Mouse (Mus musculus) forebrain, embryonic 10.5 days (tissue): ENCODE results near the gene Traf1. TPM values are rescaled to one million over a fixed set of nuclear protein-coding genes. Genes with fewer than 3 reads are reported as not detected.

ENCODE experiments used
- DNase-seq: peaks from one replicate; pipeline ENCODE4 v3.0.0-alpha.2; 2017; ENCODE audit warnings: low spot score; ENCODE audit errors: extremely low spot score
- H3K27ac ChIP-seq: fragments of 300-500 bp; sonication (generic); 2 replicates; pipeline ENCODE4 v1.5.1; 2016; ENCODE audit warnings: mild to moderate bottlenecking
- H3K27me3 ChIP-seq: fragments of 300-500 bp; sonication (generic); 2 replicates; pipeline ENCODE4 v1.6.1; 2016; ENCODE audit warnings: mild to moderate bottlenecking; ENCODE audit not compliant: poor library complexity, severe bottlenecking
- H3K36me3 ChIP-seq: fragments of 300-500 bp; sonication (generic); replicated peaks from 2 replicates; pipeline ENCODE4 v1.6.1; 2016; ENCODE audit warnings: mild to moderate bottlenecking, moderate library complexity
- H3K4me1 ChIP-seq: fragments of 300-500 bp; sonication (generic); 2 replicates; pipeline ENCODE4 v1.6.1; 2016
- H3K4me3 ChIP-seq: fragments of 300-500 bp; sonication (generic); 2 replicates; pipeline ENCODE4 v1.5.1; 2016; ENCODE audit warnings: mild to moderate bottlenecking, moderate library complexity
- H3K9me3 ChIP-seq: fragments of 300-500 bp; sonication (generic); 2 replicates; pipeline ENCODE4 v1.6.1; 2016; ENCODE audit warnings: mild to moderate bottlenecking, moderate library complexity
- WGBS: fragments of 180-500 bp; shearing (Covaris S2); methylation state at CpG from one replicate; pipeline ENCODE4 v1.1.7; 2016; 5-methylcytosine and 5-hydroxymethylcytosine counted together
- polyA plus RNA-seq: library from polyadenylated mRNA; unstranded; fragments of >200 nt; fragmentation: Nextera tagmentation; extraction: Ambion mirVana; gene quantifications from 2 replicates; pipeline ENCODE4 v1.2.1, GENCODE M21; 2016

The Traf1 gene
- polyA plus RNA-seq, 1 experiment from 2014 or later: 0.31 TPM

DNA sequence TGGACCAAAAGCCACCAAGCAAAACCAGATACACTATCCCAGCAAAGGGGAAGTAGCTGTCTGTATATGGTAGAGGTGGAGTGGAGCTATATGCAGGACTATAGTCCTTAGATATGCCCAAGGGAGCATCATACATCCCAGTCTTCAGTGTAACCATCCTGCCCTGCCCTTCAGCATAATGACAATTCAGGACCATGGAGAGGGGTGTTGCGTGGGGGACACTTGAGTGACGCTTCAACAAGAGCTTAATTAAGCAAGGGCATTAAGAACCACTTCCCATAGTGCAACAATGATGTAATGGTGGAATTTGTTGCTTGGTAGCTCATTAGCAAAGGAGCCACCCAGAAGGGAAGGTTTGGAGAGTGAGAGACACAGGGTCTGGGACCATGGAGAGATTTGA, 12.9 kb downstream of the Traf1 start:
- Histone ChIP-seq H3K9me3 (no peaks in the 10 kb centered on the region), H3K27ac (no peak overlapping the region), H3K36me3 (no peaks in the 10 kb centered on the region), H3K4me3 (no peak overlapping the region), H3K27me3 (no peaks in the 10 kb centered on the region), H3K4me1 (peaks cover 16% of the 10 kb centered on the region)
- DNase-seq: no peak
- 36% methylated on average over 2 of the region's 2 CpGs for WGBS

GRCm38 (mm10) chr2:34946046-34946445, 15.5 kb downstream of the Traf1 start:
- no peak overlapping the region for H3K4me3 ChIP-seq
- DNase-seq: no peak

DNA sequence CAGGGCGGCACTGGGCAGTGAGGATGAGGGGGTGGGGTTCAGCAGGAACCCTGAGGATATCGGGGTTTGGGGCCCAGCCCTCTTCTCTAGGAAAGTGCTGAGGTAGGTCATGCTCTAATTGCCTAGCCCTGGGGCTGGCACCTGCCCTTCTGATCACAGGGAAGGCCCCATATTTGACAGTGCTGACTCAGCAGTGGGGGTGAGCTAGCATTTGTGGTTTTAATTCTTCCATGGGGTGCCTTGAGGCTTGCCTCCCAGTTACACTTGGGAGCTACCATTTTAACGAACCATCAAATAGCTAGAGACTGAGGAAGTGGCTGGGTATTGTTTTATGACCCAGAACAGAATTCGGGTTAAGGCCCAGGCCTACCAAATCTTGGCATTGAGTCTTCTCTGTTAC, 16.0 kb downstream of the Traf1 start:
- DNase-seq: no peak
- H3K4me1 ChIP-seq: peaks cover 16% of the 10 kb centered on the region
- H3K27ac ChIP-seq: no peak overlapping the region
- no peaks in the 10 kb centered on the region for H3K36me3 ChIP-seq
- H3K9me3 ChIP-seq: no peaks in the 10 kb centered on the region
- no peaks in the 10 kb centered on the region for H3K27me3 ChIP-seq
- 80% methylated on average over 4 of the region's 4 CpGs for WGBS
- no peak overlapping the region for H3K4me3 ChIP-seq

More at GRCm38 (mm10) chr2:34946046-34946445, 15.5 kb downstream of the Traf1 start:
- Histone ChIP-seq H3K9me3 (no peaks in the 10 kb centered on the region), H3K27ac (no peak overlapping the region), H3K4me1 (peaks cover 16% of the 10 kb centered on the region), H3K36me3 (no peaks in the 10 kb centered on the region), H3K27me3 (no peaks in the 10 kb centered on the region)
- 61% methylated on average over 4 of the region's 4 CpGs for WGBS

DNA sequence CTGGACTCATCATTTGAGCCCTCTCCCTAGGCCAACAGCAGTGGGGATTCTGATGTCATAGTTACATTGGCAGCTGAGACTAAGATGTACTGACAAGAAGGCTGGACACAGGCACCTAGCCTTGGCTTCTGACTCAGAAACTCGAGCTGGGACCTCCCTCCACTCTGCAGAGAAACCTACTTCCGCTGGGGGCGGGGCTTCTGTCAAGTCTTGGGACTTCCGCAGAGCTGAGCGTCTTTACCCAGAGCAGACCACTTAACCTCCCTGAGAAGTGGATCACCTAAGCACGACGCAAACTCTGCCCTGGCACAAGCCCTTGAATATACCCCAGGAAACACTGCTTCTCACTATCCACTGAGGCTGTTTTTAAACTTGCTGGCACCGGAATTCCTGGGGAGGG, 16.8 kb downstream of the Traf1 start:
- Histone ChIP-seq H3K9me3 (no peaks in the 10 kb centered on the region), H3K27ac (no peak overlapping the region; the same call in 1 of the 2 replicates), H3K27me3 (no peaks in the 10 kb centered on the region), H3K4me3 (no peak overlapping the region), H3K36me3 (no peaks in the 10 kb centered on the region), H3K4me1 (peaks cover 16% of the 10 kb centered on the region)
- DNase-seq: no peak
- 32% methylated on average over 8 of the region's 8 CpGs for WGBS

GRCm38 (mm10) chr2:34943556-34944120, 17.9 kb downstream of the Traf1 start:
- peaks cover 16% of the 10 kb centered on the region for H3K4me1 ChIP-seq
- 82% methylated on average over 13 of the region's 13 CpGs for WGBS

GRCm38 (mm10) chr2:34941061-34941675, 20.4 kb downstream of the Traf1 start:
- Histone ChIP-seq H3K27me3 (no peaks in the 10 kb centered on the region), H3K4me1 (peaks cover 31% of the 10 kb centered on the region), H3K9me3 (no peaks in the 10 kb centered on the region), H3K4me3 (no peak overlapping the region), H3K36me3 (no peaks in the 10 kb centered on the region), H3K27ac (no peak overlapping the region)
- no peak for DNase-seq
- WGBS: 82% methylated on average over 11 of the region's 11 CpGs

More at GRCm38 (mm10) chr2:34943556-34944120, 17.9 kb downstream of the Traf1 start:
- Histone ChIP-seq H3K27me3 (no peaks in the 10 kb centered on the region), H3K4me3 (no peak overlapping the region), H3K36me3 (no peaks in the 10 kb centered on the region), H3K27ac (no peak overlapping the region), H3K9me3 (no peaks in the 10 kb centered on the region)
- DNase-seq: no peak

DNA sequence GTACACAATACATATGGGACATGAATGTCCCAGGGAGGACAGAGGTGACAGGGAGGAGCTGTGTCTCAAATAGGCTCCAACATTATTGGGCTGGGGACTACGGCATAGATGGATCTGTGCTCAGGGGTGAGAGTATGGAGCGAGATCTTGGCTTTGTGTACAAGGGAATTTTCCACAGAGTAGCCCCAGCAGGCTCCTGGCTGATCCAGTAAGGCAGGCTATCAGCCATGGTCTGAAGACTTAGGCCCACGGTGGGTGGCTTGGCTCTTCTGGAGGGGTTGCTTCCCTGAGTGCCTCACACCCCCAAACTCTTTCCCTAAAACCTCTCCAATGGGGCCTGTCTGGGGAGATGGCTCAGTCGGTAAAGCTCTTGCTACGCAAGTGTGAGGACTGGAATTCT, 21.3 kb downstream of the Traf1 start:
- 77% methylated on average over 5 of the region's 5 CpGs for WGBS
- H3K27ac ChIP-seq: no peak overlapping the region
- no peaks in the 10 kb centered on the region for H3K36me3 ChIP-seq
- no peak for DNase-seq
- H3K4me1 ChIP-seq: peaks cover 23% of the 10 kb centered on the region
- no peaks in the 10 kb centered on the region for H3K9me3 ChIP-seq
- H3K4me3 ChIP-seq: no peak overlapping the region
- no peaks in the 10 kb centered on the region for H3K27me3 ChIP-seq

DNA sequence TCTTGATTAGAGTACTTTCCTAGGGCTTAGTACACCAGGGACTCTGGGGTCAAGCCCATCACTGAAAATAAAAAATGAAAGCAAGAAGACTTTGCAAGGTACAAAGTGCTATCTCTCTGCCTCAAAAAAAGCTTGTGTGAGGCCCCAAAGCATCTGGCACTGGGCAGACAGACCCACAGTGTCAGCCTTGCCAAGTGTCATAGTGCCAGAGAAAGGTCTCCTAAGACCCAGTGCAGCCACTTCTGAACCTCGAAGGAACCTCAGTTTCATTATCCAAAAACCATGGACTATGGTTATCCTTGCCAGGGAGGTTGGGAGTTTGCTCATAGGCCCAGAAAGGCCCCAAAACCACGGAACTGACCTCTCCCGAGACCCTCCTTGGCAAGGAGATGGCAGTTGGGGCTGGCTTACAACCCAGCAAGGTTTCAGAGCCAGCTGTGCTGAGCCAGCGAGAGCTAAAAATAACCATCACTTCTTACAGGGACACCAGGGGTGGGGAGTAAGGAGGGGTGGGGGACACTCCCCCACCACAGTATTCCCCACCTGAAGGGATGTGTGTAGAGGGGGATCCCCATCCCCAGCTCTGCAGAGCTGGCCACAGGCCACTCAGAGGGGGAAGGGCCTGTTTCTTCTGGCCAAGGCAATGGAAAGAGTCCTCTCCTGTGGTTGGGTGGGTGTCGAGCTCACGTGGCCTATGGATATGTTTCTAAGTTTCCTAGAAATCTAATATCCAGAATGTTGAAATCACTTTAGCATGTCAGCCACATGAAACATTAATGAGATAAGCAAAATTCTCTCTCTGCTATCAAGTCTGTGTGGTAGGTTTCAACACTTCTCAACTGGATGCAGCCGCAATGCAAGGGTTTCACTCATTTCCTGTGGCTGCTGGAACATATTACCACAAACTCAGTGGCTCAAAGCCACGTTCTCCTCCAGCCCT, 23.0 kb downstream of the Traf1 start:
- Histone ChIP-seq H3K27me3 (no peaks in the 10 kb centered on the region), H3K9me3 (no peaks in the 10 kb centered on the region), H3K27ac (no peak overlapping the region), H3K4me3 (no peak overlapping the region), H3K4me1 (peaks cover 18% of the 10 kb centered on the region), H3K36me3 (no peaks in the 10 kb centered on the region)
- no peak for DNase-seq
- 82% methylated on average over 8 of the region's 8 CpGs for WGBS

GRCm38 (mm10) chr2:34937460-34937859, 24.1 kb downstream of the Traf1 start:
- no peaks in the 10 kb centered on the region for H3K27me3 ChIP-seq
- DNase-seq: no peak
- WGBS: 41% methylated on average over 5 of the region's 5 CpGs
- H3K9me3 ChIP-seq: no peaks in the 10 kb centered on the region
- no peak overlapping the region for H3K27ac ChIP-seq
- peaks cover 18% of the 10 kb centered on the region for H3K4me1 ChIP-seq
- H3K36me3 ChIP-seq: no peaks in the 10 kb centered on the region
- H3K4me3 ChIP-seq: no peak overlapping the region

GRCm38 (mm10) chr2:34927320-34927719, 34.3 kb downstream of the Traf1 start:
- no peak overlapping the region for H3K4me3 ChIP-seq
- H3K36me3 ChIP-seq: no peaks in the 10 kb centered on the region
- H3K27ac ChIP-seq: no peak overlapping the region
- WGBS: 75% methylated on average over 5 of the region's 5 CpGs
- no peak for DNase-seq
- H3K4me1 ChIP-seq: peaks cover 12% of the 10 kb centered on the region
- H3K27me3 ChIP-seq: no peaks in the 10 kb centered on the region
- no peaks in the 10 kb centered on the region for H3K9me3 ChIP-seq

GRCm38 (mm10) chr2:34922729-34923128, 38.8 kb downstream of the Traf1 start:
- Histone ChIP-seq H3K4me3 (no peak overlapping the region), H3K27me3 (0 out of 2 replicates have a peak, but pooled peaks cover under 1% of the 10 kb centered on the region), H3K4me1 (peaks cover 17% of the 10 kb centered on the region), H3K36me3 (no peaks in the 10 kb centered on the region), H3K27ac (no peak overlapping the region), H3K9me3 (no peaks in the 10 kb centered on the region)
- 25% methylated on average over 2 of the region's 2 CpGs for WGBS
- DNase-seq: no peak

GRCm38 (mm10) chr2:34920144-34920543, 41.4 kb downstream of the Traf1 start:
- peaks cover 17% of the 10 kb centered on the region for H3K4me1 ChIP-seq
- no peak overlapping the region for H3K27ac ChIP-seq
- 67% methylated on average over 2 of the region's 2 CpGs for WGBS
- H3K36me3 ChIP-seq: no peaks in the 10 kb centered on the region
- H3K9me3 ChIP-seq: no peaks in the 10 kb centered on the region
- DNase-seq: no peak
- peaks cover 15% of the 10 kb centered on the region for H3K27me3 ChIP-seq
- no peak overlapping the region for H3K4me3 ChIP-seq

GRCm38 (mm10) chr2:34915103-34915502, 46.5 kb downstream of the Traf1 start:
- Histone ChIP-seq H3K36me3 (no peaks in the 10 kb centered on the region), H3K27me3 (peaks cover 66% of the 10 kb centered on the region), H3K4me1 (peaks cover 30% of the 10 kb centered on the region), H3K9me3 (no peaks in the 10 kb centered on the region), H3K27ac (no peak overlapping the region), H3K4me3 (no peak overlapping the region)
- whole genome bisulfite sequencing: 46% methylated on average over 2 of the region's 2 CpGs
- DNase-seq: no peak
